Mouse (Mus musculus) midbrain, embryonic 14.5 days (tissue): ENCODE data around the gene Hpse2. TPM values are rescaled to one million over a fixed set of nuclear protein-coding genes. Genes with fewer than 3 reads are reported as not detected.

Experiments used
- ATAC-seq: fragments of 200-750 bp; cut with Nextera tagmentation; 2 replicates; pipeline ENCODE4 v1.8.0; 2017; ENCODE audit warnings: moderate number of reproducible peaks, moderate library complexity; ENCODE audit not compliant: low FRiP score, low TSS enrichment
- DNase-seq: peaks from one replicate; pipeline ENCODE4 v3.0.0-alpha.2; 2015
- H3K27ac ChIP-seq: fragments of 300-500 bp; sonication (generic); replicated peaks from 2 replicates; pipeline ENCODE4 v1.5.1; 2014; ENCODE audit warnings: mild to moderate bottlenecking, low read depth, low read length, moderate library complexity
- H3K27me3 ChIP-seq: fragments of 300-500 bp; sonication (generic); 2 replicates; pipeline ENCODE4 v1.6.1; 2014; ENCODE audit warnings: low read length, control low read depth, mixed read lengths; ENCODE audit not compliant: control insufficient read depth, insufficient read depth
- H3K36me3 ChIP-seq: fragments of 300-500 bp; sonication (generic); 2 replicates; pipeline ENCODE4 v1.6.1; 2014; ENCODE audit warnings: low read length, control low read depth; ENCODE audit not compliant: control insufficient read depth, insufficient read depth
- H3K4me1 ChIP-seq: fragments of 300-500 bp; sonication (generic); 2 replicates; pipeline ENCODE4 v1.6.1; 2014; ENCODE audit warnings: mild to moderate bottlenecking, antibody characterized with exemption, low read length, control low read depth; ENCODE audit not compliant: control insufficient read depth, insufficient read depth
- H3K4me2 ChIP-seq: fragments of 300-500 bp; sonication (generic); 2 replicates; pipeline ENCODE4 v1.6.1; 2014; ENCODE audit warnings: mild to moderate bottlenecking, low read length, moderate library complexity
- H3K4me3 ChIP-seq: fragments of 300-500 bp; sonication (generic); replicated peaks from 2 replicates; pipeline ENCODE4 v1.5.1; 2014; ENCODE audit warnings: low read depth, low read length
- H3K9ac ChIP-seq: fragments of 300-500 bp; sonication (generic); replicated peaks from 2 replicates; pipeline ENCODE4 v1.6.1; 2014; ENCODE audit warnings: mild to moderate bottlenecking, low read length, moderate library complexity
- H3K9me3 ChIP-seq: fragments of 300-500 bp; sonication (generic); 2 replicates; pipeline ENCODE4 v1.6.1; 2016; ENCODE audit warnings: low read length, control low read depth, mixed read lengths; ENCODE audit not compliant: control insufficient read depth
- WGBS: fragments of 180-500 bp; shearing (Covaris S2); extraction: QIAGEN DNeasy Blood & Tissue Kit; methylation state at CpG from one replicate; pipeline ENCODE4 v1.1.7; 2014; 5-methylcytosine and 5-hydroxymethylcytosine counted together
- polyA plus RNA-seq: library from polyadenylated mRNA; unstranded; fragments of >200 nt; fragmentation: Nextera tagmentation; extraction: Ambion mirVana; gene quantifications from 2 replicates; pipeline ENCODE4 v1.2.1, GENCODE M21; 2014

The Hpse2 gene
- 0.11 TPM in 1 of 2 replicates, not detected in the other for polyA plus RNA-seq

DNA sequence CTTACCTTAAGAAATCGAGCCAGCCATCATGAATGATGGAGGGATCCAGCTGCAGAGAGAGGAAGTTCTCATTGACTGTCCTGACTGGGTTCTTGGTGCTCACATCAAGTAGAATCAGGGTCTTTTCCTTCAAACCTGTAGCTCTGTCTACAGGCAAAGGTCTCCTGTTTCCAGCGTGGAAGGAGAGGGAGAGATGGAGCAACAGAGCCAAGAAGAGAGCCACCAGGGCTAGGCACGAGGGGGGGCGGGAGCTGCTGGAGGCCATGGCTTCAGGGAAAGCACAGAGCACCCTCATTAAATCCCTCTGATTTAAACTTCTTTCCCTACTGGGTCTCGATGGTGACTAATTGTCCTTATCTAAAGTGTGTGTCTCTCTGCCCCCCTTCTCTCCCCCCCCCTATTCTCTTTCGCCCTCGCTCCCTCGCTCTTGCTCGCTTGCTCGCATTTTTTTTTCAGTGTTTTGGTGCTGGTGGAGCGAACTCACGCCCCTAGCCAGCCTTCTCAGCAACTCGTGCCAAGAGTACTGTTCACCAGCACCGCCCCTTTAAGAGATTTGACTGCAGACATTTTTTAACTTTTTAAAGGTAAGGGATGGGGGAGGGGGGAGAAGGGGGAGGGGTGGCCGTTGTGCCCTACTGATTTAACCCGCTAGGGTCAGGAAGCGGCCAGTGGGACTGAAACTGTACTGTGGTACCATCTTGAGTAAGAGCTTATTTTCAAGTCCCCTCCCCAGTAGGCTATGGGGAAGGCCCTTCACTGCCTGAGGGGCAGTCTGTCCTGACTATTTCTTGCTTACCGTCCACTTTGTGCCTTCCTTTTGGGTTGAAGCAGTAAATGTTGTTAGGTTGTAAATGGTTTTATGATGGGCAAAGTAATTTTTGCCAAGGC, at the start of gene Hpse2:
TSS of gene Hpse2 (minus strand) at position 339 of the 888 bp plus-strand sequence.
- Histone ChIP-seq H3K4me2 (peak within 1 kb of the TSS; percentile 50), H3K27me3 (peaks cover 48% of the 10 kb centered on the region), H3K27ac (no peak within 1 kb of the TSS), H3K9ac (no peak within 1 kb of the TSS), H3K4me3 (0 out of 2 replicates have a peak within 1 kb of the TSS, but pooled peaks have one; percentile 1), H3K9me3 (no peaks in the 10 kb centered on the region), H3K36me3 (no peaks in the 10 kb centered on the region), H3K4me1 (peaks cover 12% of the 10 kb centered on the region; the same call in 1 of the 2 replicates)
- peak; percentile 32 for DNase-seq
- no peak for ATAC-seq
- WGBS: 2% methylated on average over 18 of the region's 18 CpGs

GRCm38 (mm10) chr19:43427446-43428224, 39.5 kb upstream of the Hpse2 start:
- Histone ChIP-seq H3K9ac (no peak overlapping the region), H3K27me3 (no peaks in the 10 kb centered on the region), H3K4me3 (no peak overlapping the region), H3K4me2 (no peak overlapping the region), H3K9me3 (no peaks in the 10 kb centered on the region), H3K27ac (no peak overlapping the region), H3K36me3 (no peaks in the 10 kb centered on the region), H3K4me1 (no peaks in the 10 kb centered on the region)
- WGBS: 93% methylated on average over 24 of the region's 24 CpGs
- ATAC-seq (no peak), DNase-seq (no peak)

DNA sequence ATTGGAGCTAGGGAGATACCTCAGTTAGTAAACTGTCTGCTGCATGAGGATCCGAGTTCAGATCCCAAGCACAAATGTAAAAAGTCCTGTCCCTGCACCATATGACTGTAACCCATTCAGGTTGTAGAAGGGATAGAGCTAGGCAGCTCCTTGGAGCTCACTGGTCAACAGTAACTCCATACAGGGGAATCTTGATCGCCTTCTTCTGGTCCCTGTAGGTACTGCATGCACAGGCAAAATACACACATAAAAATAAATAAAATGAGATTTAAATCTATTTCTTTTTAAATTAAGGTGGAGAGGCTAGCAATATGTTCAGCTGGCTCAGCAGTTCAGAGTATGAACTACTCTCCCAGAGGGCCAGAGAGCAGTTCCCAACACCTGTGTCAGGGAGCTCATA, 35.9 kb upstream of the Hpse2 start:
- 82% methylated on average over 2 of the region's 2 CpGs for WGBS
- Histone ChIP-seq H3K4me2 (no peak overlapping the region), H3K4me3 (no peak overlapping the region), H3K4me1 (no peaks in the 10 kb centered on the region), H3K27me3 (no peaks in the 10 kb centered on the region), H3K27ac (no peak overlapping the region), H3K36me3 (no peaks in the 10 kb centered on the region), H3K9ac (no peak overlapping the region), H3K9me3 (no peaks in the 10 kb centered on the region)
- DNase-seq (no peak), ATAC-seq (no peak)

GRCm38 (mm10) chr19:43420506-43420905, 32.4 kb upstream of the Hpse2 start:
- no peaks in the 10 kb centered on the region for H3K9me3 ChIP-seq
- H3K27ac ChIP-seq: no peak overlapping the region
- DNase-seq (no peak), ATAC-seq (no peak)
- 84% methylated on average over 3 of the region's 3 CpGs for WGBS
- H3K36me3 ChIP-seq: no peaks in the 10 kb centered on the region
- no peaks in the 10 kb centered on the region for H3K4me1 ChIP-seq
- H3K9ac ChIP-seq: no peak overlapping the region
- H3K4me2 ChIP-seq: no peak overlapping the region
- no peak overlapping the region for H3K4me3 ChIP-seq
- H3K27me3 ChIP-seq: no peaks in the 10 kb centered on the region

DNA sequence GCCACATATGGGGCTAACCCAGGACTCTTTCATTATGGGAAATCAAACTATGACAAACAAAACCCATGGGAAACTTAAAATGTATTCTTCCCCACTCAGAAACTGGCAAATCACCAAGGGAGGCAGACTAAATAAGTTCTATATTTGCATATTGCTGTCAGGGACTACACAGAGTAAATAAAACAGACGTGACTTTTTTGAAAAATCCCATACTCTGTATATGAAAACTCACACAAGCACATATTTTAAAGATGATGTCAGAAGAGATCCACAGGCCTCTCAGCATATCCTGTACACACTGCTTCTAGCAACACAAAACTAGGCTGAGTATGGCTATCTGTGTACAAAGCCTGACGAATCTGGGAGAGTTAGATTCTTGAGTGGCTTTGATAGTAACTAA, 27.4 kb upstream of the Hpse2 start:
- Histone ChIP-seq H3K36me3 (no peaks in the 10 kb centered on the region), H3K27me3 (no peaks in the 10 kb centered on the region), H3K27ac (no peak overlapping the region), H3K4me2 (no peak overlapping the region), H3K9me3 (no peaks in the 10 kb centered on the region), H3K9ac (no peak overlapping the region), H3K4me3 (no peak overlapping the region), H3K4me1 (no peaks in the 10 kb centered on the region)
- DNase-seq: no peak
- no peak for ATAC-seq
- 79% methylated on average over 2 of the region's 2 CpGs for WGBS

- Histone ChIP-seq H3K27me3 (no peaks in the 10 kb centered on the region), H3K4me1 (no peaks in the 10 kb centered on the region), H3K9ac (no peak overlapping the region), H3K9me3 (no peaks in the 10 kb centered on the region), H3K36me3 (no peaks in the 10 kb centered on the region), H3K4me2 (no peak overlapping the region), H3K27ac (no peak overlapping the region), H3K4me3 (no peak overlapping the region)
- DNase-seq (peak; percentile 39), ATAC-seq (no peak)
- WGBS: 24% methylated on average over 1 of the region's 1 CpGs
These were observed 19.0 kb upstream of the Hpse2 start for GRCm38 (mm10) chr19:43407181-43407580.

- Histone ChIP-seq H3K36me3 (no peaks in the 10 kb centered on the region), H3K27ac (no peak overlapping the region), H3K27me3 (no peaks in the 10 kb centered on the region), H3K4me2 (no peak overlapping the region), H3K4me3 (no peak overlapping the region), H3K4me1 (no peaks in the 10 kb centered on the region), H3K9ac (no peak overlapping the region), H3K9me3 (no peaks in the 10 kb centered on the region)
- DNase-seq (peak; percentile 90), ATAC-seq (no peak; the same call in 1 of the 2 replicates)
- WGBS: 6% methylated on average over 4 of the region's 4 CpGs
These were observed 8.2 kb upstream of the Hpse2 start for GRCm38 (mm10) chr19:43396327-43396726.

DNA sequence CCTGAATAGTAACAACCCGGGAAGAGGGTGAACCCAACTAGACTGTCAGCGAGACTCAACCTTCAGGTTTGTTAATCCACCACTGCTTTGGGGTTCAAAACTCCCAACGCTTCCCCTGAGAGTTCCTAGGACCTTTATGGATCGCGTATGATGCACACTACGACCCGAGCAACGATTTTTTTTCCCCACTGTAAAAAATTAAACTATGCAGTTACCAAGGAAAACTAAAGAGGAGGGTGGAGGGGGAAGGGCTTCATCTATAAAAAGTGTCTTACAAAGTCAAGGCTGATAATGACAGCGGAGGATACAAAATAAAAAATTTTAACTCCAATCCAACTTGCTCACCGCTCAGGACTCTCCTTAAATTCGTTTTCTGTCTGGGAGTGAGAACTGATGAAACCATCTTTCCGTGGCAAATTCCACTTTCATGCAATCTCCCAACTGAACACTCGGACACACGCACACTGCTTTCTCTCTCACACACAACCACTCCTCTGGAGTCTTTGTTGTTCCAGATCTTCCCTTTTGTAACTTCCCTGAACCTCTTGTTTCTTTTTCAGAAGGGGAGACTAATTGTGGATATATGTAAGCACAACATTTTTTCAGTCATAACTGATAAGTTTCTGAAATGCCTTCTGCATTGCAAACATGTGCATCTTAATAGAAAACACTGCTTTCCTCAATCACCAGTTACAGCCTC, 934 bp downstream of the Hpse2 start:
- Histone ChIP-seq H3K36me3 (no peaks in the 10 kb centered on the region), H3K27me3 (peaks cover 52% of the 10 kb centered on the region), H3K4me3 (0 out of 2 replicates have a peak overlapping the region, but pooled peaks have one; percentile 26), H3K4me1 (peaks cover 12% of the 10 kb centered on the region; the same call in 1 of the 2 replicates), H3K4me2 (peak overlapping the region; percentile 50), H3K9ac (no peak overlapping the region), H3K9me3 (no peaks in the 10 kb centered on the region), H3K27ac (no peak overlapping the region)
- no peak for ATAC-seq
- peak; percentile 14 for DNase-seq
- under 1% methylated on average over 14 of the region's 14 CpGs for WGBS
